Comparison of ENCODE assay signal across 16 mouse cellular contexts in genomic region chr2:122665253-122665972, GRCm38 (mm10). TPM values are rescaled to one million over a fixed set of nuclear protein-coding genes. Genes with fewer than 3 reads are reported as not detected.
A peak's percentile ranks its signal among the peaks of the same experiment; 100 is the strongest.
DNase-seq lines count a peak whose midpoint lies in the region; ATAC-seq lines count a peak whose summit lies in the region.
"Had no signal": no experiment of that assay in that cellular context is flagged by ENCODE, and none has a peak within 500 bp of the region (broad histone marks: within the 10 kb centered on the region; RNA-seq: fewer than 3 reads in every experiment).

No protein-coding gene starts in this region.

- H3K4me1 ChIP-seq in heart, embryonic 13.5 days, result peaks cover 5% of the 10 kb centered on the region; the same call in 1 of the 2 replicates
- H3K4me1 ChIP-seq: midbrain, embryonic 15.5 days had no signal

- no peak for DNase-seq in heart, postnatal 36 days
- peak; percentile 10 for DNase-seq in MN1 (ENCODE audit: low spot score)
- DNase-seq in layer of hippocampus, postnatal 14 days (ENCODE audit: low spot score in 2 of 2), result no peak
- DNase-seq in cerebellum, adult 11 months, result no peak
- DNase-seq: layer of hippocampus, postnatal 36 days had no signal

- no peak for ATAC-seq in heart, embryonic 13.5 days (ENCODE audit: extremely low read depth, insufficient number of reproducible peaks, low FRiP score, low TSS enrichment)
- ATAC-seq in granulocyte monocyte progenitor cell, adult 5-6 weeks (replicated peaks; ENCODE audit: poor library complexity, severe bottlenecking), result peak; percentile 67
- ATAC-seq in monocyte, adult 5-6 weeks (replicated peaks; ENCODE audit: insufficient number of reproducible peaks, low FRiP score, low TSS enrichment, poor library complexity, severe bottlenecking), result peak; percentile 34; the same call in 1 of the 2 replicates
- ATAC-seq: forebrain, embryonic 16.5 days; midbrain, embryonic 15.5 days had no signal

- 32% methylated on average over 6 of the region's 6 CpGs for whole genome bisulfite sequencing in heart, embryonic 13.5 days

- intact Hi-C loops in heart, postnatal 36 days (cut with DNase I), result loop anchor here (10.0 kb wide), 1 partner anchor 89 kb away; no protein-coding TSS in a partner anchor

- H3K4me2 ChIP-seq in heart, embryonic 13.5 days, result no peak overlapping the region
- H3K4me2 ChIP-seq: midbrain, embryonic 15.5 days had no signal

- no peak overlapping the region for H3K27ac ChIP-seq in heart, embryonic 13.5 days (replicated peaks)
- H3K27ac ChIP-seq: heart, embryonic 10.5 days; hindbrain, postnatal 0 days; midbrain, embryonic 15.5 days had no signal

- H3K9ac ChIP-seq in heart, embryonic 13.5 days, result peak overlapping the region; percentile 4; the same call in 1 of the 2 replicates
- H3K9ac ChIP-seq: midbrain, embryonic 15.5 days had no signal

- H3K27me3 ChIP-seq in heart, embryonic 13.5 days (replicated peaks), result peaks cover 10% of the 10 kb centered on the region; the same call in 1 of the 2 replicates
- H3K27me3 ChIP-seq: midbrain, embryonic 15.5 days had no signal

- no peaks in the 10 kb centered on the region for H3K9me3 ChIP-seq in heart, embryonic 13.5 days
- H3K9me3 ChIP-seq: heart, embryonic 10.5 days; midbrain, embryonic 15.5 days had no signal

- no peaks in the 10 kb centered on the region for H3K36me3 ChIP-seq in heart, embryonic 13.5 days
- H3K36me3 ChIP-seq: heart, embryonic 10.5 days; midbrain, embryonic 15.5 days had no signal

- no peak overlapping the region for H3K4me3 ChIP-seq in heart, embryonic 13.5 days
- H3K4me3 ChIP-seq: erythroblast, embryonic 14.5 days; heart, embryonic 10.5 days; midbrain, embryonic 15.5 days had no signal

RNA-seq across cellular contexts. Expression of gene AA467197, which starts 28.6 kb away (rescaled TPM):
- polyA plus RNA-seq in heart, embryonic 13.5 days (2015; fragmentation: Nextera tagmentation; extraction: Ambion mirVana), result 0.32 TPM in 1 of 2 replicates, not detected in the other
- total RNA-seq in heart, postnatal 36 days (2021), result under 1 TPM; 0.35 to 0.64 TPM
- total RNA-seq in granulocyte monocyte progenitor cell, adult 5-6 weeks (2014; fragmentation: Nextera tagmentation), result not detected in 2 replicates
- total RNA-seq in granulocyte monocyte progenitor cell, adult 5-6 weeks (2017), result 2.4 TPM in 2 replicates
- 3.2 to 7.8 TPM in 2 of 3 replicates, not detected in the other for total RNA-seq in monocyte, adult 5-6 weeks (2017)
- total RNA-seq in layer of hippocampus, postnatal 14 days (2021), result not detected
- total RNA-seq: gastrocnemius, adult 18-20 months; hindbrain, postnatal 0 days; left cerebral cortex, postnatal 25 days; liver, adult 2 months had no signal
- polyA plus RNA-seq: erythroblast, embryonic 14.5 days; forebrain, embryonic 16.5 days; heart, embryonic 10.5 days; liver, adult 2 months had no signal

RNA-seq across cellular contexts. Expression of gene Slc30a4, which starts 37.0 kb away (rescaled TPM):
- polyA plus RNA-seq in heart, embryonic 13.5 days (2015; fragmentation: Nextera tagmentation; extraction: Ambion mirVana), result 4.8 and 5.2 TPM in 2 replicates
- total RNA-seq in heart, postnatal 36 days (2021), result 1 to 10 TPM; 8.3 to 9.6 TPM
- total RNA-seq in granulocyte monocyte progenitor cell, adult 5-6 weeks (2014; fragmentation: Nextera tagmentation), result 1.3 and 2.0 TPM in 2 replicates
- 1.3 and 2.1 TPM in 2 replicates for total RNA-seq in granulocyte monocyte progenitor cell, adult 5-6 weeks (2017)
- total RNA-seq in monocyte, adult 5-6 weeks (2017), result 1.1 to 3.7 TPM (median 1.6 TPM) in 3 replicates
- total RNA-seq in layer of hippocampus, postnatal 14 days (2021), result 10 to 100 TPM; 26.1 to 28.1 TPM
- polyA plus RNA-seq: erythroblast, embryonic 14.5 days had no signal

RNA-seq across cellular contexts. Expression of gene Gatm, which starts 54.3 kb away (rescaled TPM):
- 19.3 and 21.9 TPM in 2 replicates for polyA plus RNA-seq in heart, embryonic 13.5 days (2015; fragmentation: Nextera tagmentation; extraction: Ambion mirVana)
- total RNA-seq in heart, postnatal 36 days (2021), result 1 to 10 TPM; 4.1 to 4.4 TPM
- total RNA-seq in granulocyte monocyte progenitor cell, adult 5-6 weeks (2014; fragmentation: Nextera tagmentation), result 94.8 and 123 TPM in 2 replicates
- 96.0 and 115 TPM in 2 replicates for total RNA-seq in granulocyte monocyte progenitor cell, adult 5-6 weeks (2017)
- 0.75 to 0.97 TPM (median 0.95 TPM) in 3 replicates for total RNA-seq in monocyte, adult 5-6 weeks (2017)
- 10 to 100 TPM; 60.3 to 64.8 TPM for total RNA-seq in layer of hippocampus, postnatal 14 days (2021)

Comparison
In these comparisons a context has a peak if more than half of its experiments do, and no peak if none do; other contexts are left out.
1. RNA of gene Gatm, which starts 54.3 kb away (total RNA-seq): 94.8 to 123 TPM in granulocyte monocyte progenitor cell, adult 5-6 weeks and 60.3 to 64.8 TPM in layer of hippocampus, postnatal 14 days; 4.1 to 4.4 TPM in heart, postnatal 36 days and 0.75 to 0.97 TPM in monocyte, adult 5-6 weeks; every median in the first group is over 10 times any median in the second.